Mouse (Mus musculus) lung, postnatal 0 days (tissue): ENCODE data around the gene 4931429L15Rik.

ENCODE experiments used
- CTCF ChIP-seq: IDR thresholded peaks from 2 replicates; pipeline ENCODE4 v1.5.1; 2016; ENCODE audit warnings: antibody characterized with exemption, mild to moderate bottlenecking
- EP300 ChIP-seq: IDR thresholded peaks from 2 replicates; pipeline ENCODE4 v1.6.1; 2016; ENCODE audit warnings: antibody characterized with exemption, mild to moderate bottlenecking, control low read depth

DNA sequence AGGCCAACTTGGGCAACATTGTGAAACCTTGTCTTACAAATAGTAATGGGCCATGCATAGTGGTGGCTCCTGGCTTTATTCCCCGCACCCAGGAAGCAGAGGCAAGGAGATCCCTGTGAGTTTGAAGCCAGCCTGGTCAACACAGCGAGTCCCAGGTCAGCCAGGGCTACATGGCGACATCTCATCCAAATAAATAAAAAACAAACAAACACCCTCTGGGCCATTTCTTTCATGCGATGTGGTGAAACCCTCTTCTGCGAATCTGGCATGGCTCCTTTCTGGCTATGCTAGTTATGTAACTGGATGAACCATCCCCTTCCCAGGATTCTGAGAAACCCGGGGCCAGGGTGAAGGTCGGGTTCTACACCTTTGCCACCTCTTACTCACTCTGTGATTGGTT lies 63.6 kb downstream of the 4931429L15Rik start:
- TF ChIP-seq CTCF (no peak), EP300 (no peak)
